ENCODE assay signal across 10 mouse cellular contexts in genomic region chr17:8388463-8388862, GRCm38 (mm10). TPM values are rescaled to one million over a fixed set of nuclear protein-coding genes. Genes with fewer than 3 reads are reported as not detected.
DNase-seq lines count a peak whose midpoint lies in the region; ATAC-seq and TF ChIP-seq lines count a peak whose summit lies in the region.
"Had no signal": no experiment of that assay in that cellular context is flagged by ENCODE, and none has a peak within 500 bp of the region (broad histone marks: within the 10 kb centered on the region; RNA-seq: fewer than 3 reads in every experiment).

No protein-coding gene starts in this region.

- H3K9me3 ChIP-seq in hindbrain, embryonic 12.5 days (replicated peaks): no peaks in the 10 kb centered on the region
- H3K9me3 ChIP-seq in liver, embryonic 14.5 days (ENCODE audit: control insufficient read depth, low read length): no peaks in the 10 kb centered on the region

- TF ChIP-seq CTCF in cerebellum, adult 2 months (IDR thresholded peaks at IDR 0.05; ENCODE audit: borderline replicate concordance, insufficient read depth, low read depth, low read length): peak; percentile 63
- TF ChIP-seq CTCF in liver, embryonic 14.5 days (IDR thresholded peaks at IDR 0.05; ENCODE audit: low read depth): peak; percentile 55

- no peaks in the 10 kb centered on the region for H3K27me3 ChIP-seq in cerebellum, adult 2 months (ENCODE audit: control insufficient read depth, insufficient read depth, low read length)
- peaks cover 46% of the 10 kb centered on the region for H3K27me3 ChIP-seq in hindbrain, embryonic 12.5 days
- peaks cover 25% of the 10 kb centered on the region for H3K27me3 ChIP-seq in liver, embryonic 14.5 days (ENCODE audit: control insufficient read depth, insufficient read depth, low read length)

- ATAC-seq in common myeloid progenitor, adult 5-6 weeks (replicated peaks; ENCODE audit: low read depth, poor library complexity, severe bottlenecking): peak; percentile 37
- no peak for ATAC-seq in hindbrain, embryonic 12.5 days (ENCODE audit: low FRiP score)
- no peak for ATAC-seq in liver, embryonic 14.5 days (ENCODE audit: insufficient read depth)

- TF ChIP-seq EP300 in liver, embryonic 14.5 days (IDR thresholded peaks at IDR 0.05; ENCODE audit: low read depth): no peak

- H3K27ac ChIP-seq in cerebellum, adult 2 months (ENCODE audit: insufficient read depth, low read length): no peak overlapping the region
- no peak overlapping the region for H3K27ac ChIP-seq in hindbrain, embryonic 12.5 days
- H3K27ac ChIP-seq in liver, embryonic 14.5 days: no peak overlapping the region

- no peaks in the 10 kb centered on the region for H3K4me1 ChIP-seq in cerebellum, adult 2 months (ENCODE audit: control insufficient read depth, insufficient read depth, low read length)
- peaks cover 13% of the 10 kb centered on the region for H3K4me1 ChIP-seq in hindbrain, embryonic 12.5 days
- H3K4me1 ChIP-seq in liver, embryonic 14.5 days (replicated peaks; ENCODE audit: control insufficient read depth in 2 of 2, insufficient read depth in 2 of 2, low read length in 1 of 2): no peaks in the 10 kb centered on the region

- TF ChIP-seq POLR2A in cerebellum, adult 2 months (IDR thresholded peaks at IDR 0.05; ENCODE audit: borderline replicate concordance, insufficient read depth, low read length): no peak

- no peaks in the 10 kb centered on the region for H3K36me3 ChIP-seq in hindbrain, embryonic 12.5 days
- H3K36me3 ChIP-seq in liver, embryonic 14.5 days (replicated peaks; ENCODE audit: control insufficient read depth, insufficient read depth, low read depth): no peaks in the 10 kb centered on the region

- DNase-seq in cerebellum, adult 2 months: peak; percentile 32 to 47
- no peak for DNase-seq in cerebellum, adult 9-11 months
- DNase-seq in B cell, adult 2 months: peak; percentile 38 to 46
- DNase-seq in liver, embryonic 14.5 days (ENCODE audit: low read depth in 3 of 3, low spot score in 3 of 3): no peak
- DNase-seq in retina, embryonic 14.5 days (ENCODE audit: low spot score): peak; percentile 74
- no peak for DNase-seq in urinary bladder, postnatal 4 days (ENCODE audit: low spot score in 2 of 2)

- no peak overlapping the region for H3K4me3 ChIP-seq in cerebellum, adult 2 months (replicated peaks; ENCODE audit: insufficient read depth, low read depth, low read length)
- peak overlapping the region; percentile 25 for H3K4me3 ChIP-seq in hindbrain, embryonic 12.5 days
- H3K4me3 ChIP-seq in liver, embryonic 14.5 days (ENCODE audit: insufficient read depth in 1 of 2, low read depth in 2 of 2, low read length in 2 of 2): no peak overlapping the region

- H3K9ac ChIP-seq in hindbrain, embryonic 12.5 days: no peak overlapping the region
- no peak overlapping the region for H3K9ac ChIP-seq in liver, embryonic 14.5 days (replicated peaks)

- 8% methylated on average over 13 of the region's 13 CpGs for WGBS in cerebellum, adult 2 months
- WGBS in hindbrain, embryonic 12.5 days: 3% methylated on average over 13 of the region's 13 CpGs
- 3% methylated on average over 13 of the region's 13 CpGs for WGBS in liver, embryonic 14.5 days (ENCODE audit: insufficient replicate concordance)

- H3K4me2 ChIP-seq in hindbrain, embryonic 12.5 days (replicated peaks): peak overlapping the region; percentile 47
- H3K4me2 ChIP-seq in liver, embryonic 14.5 days (ENCODE audit: low read depth): no peak overlapping the region

RNA-seq across cellular contexts. Expression of gene T2, which starts 32.7 kb away (rescaled TPM):
- 0.80 and 1.0 TPM in 2 replicates for polyA plus RNA-seq in cerebellum, adult 2 months (2012; rRNA removed)
- total RNA-seq in common myeloid progenitor, adult 5-6 weeks (2017): not detected in 2 replicates
- polyA plus RNA-seq in hindbrain, embryonic 12.5 days (2016; fragmentation: Nextera tagmentation; extraction: Ambion mirVana): 0.77 and 0.96 TPM in 2 replicates
- 0.04 and 0.09 TPM in 2 replicates for polyA plus RNA-seq in liver, embryonic 14.5 days (2012; rRNA removed)
- polyA plus RNA-seq in liver, embryonic 14.5 days (2014; fragmentation: Nextera tagmentation; extraction: Ambion mirVana): not detected in 2 replicates

RNA-seq across cellular contexts. Expression of gene T, which starts 45.8 kb away (rescaled TPM):
- polyA plus RNA-seq in cerebellum, adult 2 months (2012; rRNA removed): 0.15 TPM in 1 of 2 replicates, not detected in the other
- total RNA-seq in common myeloid progenitor, adult 5-6 weeks (2017): not detected in 2 replicates
- 0.36 and 1.6 TPM in 2 replicates for polyA plus RNA-seq in hindbrain, embryonic 12.5 days (2016; fragmentation: Nextera tagmentation; extraction: Ambion mirVana)
- polyA plus RNA-seq in liver, embryonic 14.5 days (2012; rRNA removed): 0.03 TPM in 1 of 2 replicates, not detected in the other
- not detected in 2 replicates for polyA plus RNA-seq in liver, embryonic 14.5 days (2014; fragmentation: Nextera tagmentation; extraction: Ambion mirVana)
- polyA plus RNA-seq: C2C12; gonadal fat pad, adult 2 months had no signal

RNA-seq across cellular contexts. Expression of gene Prr18, which starts 51.2 kb away (rescaled TPM):
- polyA plus RNA-seq in cerebellum, adult 2 months (2012; rRNA removed): 57.9 and 78.1 TPM in 2 replicates
- 0.32 and 0.34 TPM in 2 replicates for total RNA-seq in common myeloid progenitor, adult 5-6 weeks (2017)
- polyA plus RNA-seq in hindbrain, embryonic 12.5 days (2016; fragmentation: Nextera tagmentation; extraction: Ambion mirVana): 4.3 and 4.5 TPM in 2 replicates
- polyA plus RNA-seq in liver, embryonic 14.5 days (2012; rRNA removed): 0.03 and 0.06 TPM in 2 replicates
- not detected in 2 replicates for polyA plus RNA-seq in liver, embryonic 14.5 days (2014; fragmentation: Nextera tagmentation; extraction: Ambion mirVana)

Comparison
In these comparisons a context has a peak if more than half of its experiments do, and no peak if none do; other contexts are left out.
1. DNase-seq: peak in cerebellum, adult 2 months (2 of 2), B cell, adult 2 months (2 of 2) and retina, embryonic 14.5 days (single experiment); none in cerebellum, adult 9-11 months (single experiment), liver, embryonic 14.5 days (0 of 3) and urinary bladder, postnatal 4 days (0 of 2).
2. RNA of gene Prr18, which starts 51.2 kb away (polyA plus RNA-seq): 57.9 to 78.1 TPM in cerebellum, adult 2 months; 4.3 to 4.5 TPM in hindbrain, embryonic 12.5 days and 0.03 to 0.06 TPM in liver, embryonic 14.5 days; every median in the first group is over 10 times any median in the second.